Mouse (Mus musculus) midbrain, embryonic 12.5 days (tissue): ENCODE data around the gene Gm10300. TPM values are rescaled to one million over a fixed set of nuclear protein-coding genes. Genes with fewer than 3 reads are reported as not detected.
A peak's percentile ranks its signal among the peaks of the same experiment; 100 is the strongest.

Source experiments
- ATAC-seq: fragments of 200-750 bp; cut with Nextera tagmentation; 2 replicates; pipeline ENCODE4 v1.8.0; 2017; ENCODE audit warnings: low read depth, moderate TSS enrichment, moderate library complexity; ENCODE audit not compliant: low FRiP score
- H3K27ac ChIP-seq: fragments of 300-500 bp; sonication (generic); replicated peaks from 2 replicates; pipeline ENCODE4 v1.5.1; 2016; ENCODE audit warnings: mild to moderate bottlenecking
- H3K27me3 ChIP-seq: fragments of 300-500 bp; sonication (generic); 2 replicates; pipeline ENCODE4 v1.6.1; 2016; ENCODE audit warnings: mild to moderate bottlenecking
- H3K36me3 ChIP-seq: fragments of 300-500 bp; sonication (generic); 2 replicates; pipeline ENCODE4 v1.6.1; 2016
- H3K4me1 ChIP-seq: fragments of 300-500 bp; sonication (generic); 2 replicates; pipeline ENCODE4 v1.6.1; 2016
- H3K4me2 ChIP-seq: fragments of 300-500 bp; sonication (generic); replicated peaks from 2 replicates; pipeline ENCODE4 v1.6.1; 2016; ENCODE audit warnings: mild to moderate bottlenecking, moderate library complexity
- H3K4me3 ChIP-seq: fragments of 300-500 bp; sonication (generic); 2 replicates; pipeline ENCODE4 v1.5.1; 2016; ENCODE audit warnings: mild to moderate bottlenecking
- H3K9ac ChIP-seq: fragments of 300-500 bp; sonication (generic); replicated peaks from 2 replicates; pipeline ENCODE4 v1.6.1; 2016; ENCODE audit warnings: mild to moderate bottlenecking, moderate library complexity
- H3K9me3 ChIP-seq: fragments of 300-500 bp; sonication (generic); 2 replicates; pipeline ENCODE4 v1.6.1; 2016; ENCODE audit warnings: mild to moderate bottlenecking
- WGBS: fragments of 180-500 bp; shearing (Covaris S2); methylation state at CpG from one replicate; pipeline ENCODE4 v1.1.7; 2016; 5-methylcytosine and 5-hydroxymethylcytosine counted together
- polyA plus RNA-seq: library from polyadenylated mRNA; unstranded; fragments of >200 nt; fragmentation: Nextera tagmentation; extraction: Ambion mirVana; gene quantifications from 2 replicates; pipeline ENCODE4 v1.2.1, GENCODE M21; 2016

Gene Gm10300
- polyA plus RNA-seq, 1 experiment from 2014 or later: 0.15 TPM

DNA sequence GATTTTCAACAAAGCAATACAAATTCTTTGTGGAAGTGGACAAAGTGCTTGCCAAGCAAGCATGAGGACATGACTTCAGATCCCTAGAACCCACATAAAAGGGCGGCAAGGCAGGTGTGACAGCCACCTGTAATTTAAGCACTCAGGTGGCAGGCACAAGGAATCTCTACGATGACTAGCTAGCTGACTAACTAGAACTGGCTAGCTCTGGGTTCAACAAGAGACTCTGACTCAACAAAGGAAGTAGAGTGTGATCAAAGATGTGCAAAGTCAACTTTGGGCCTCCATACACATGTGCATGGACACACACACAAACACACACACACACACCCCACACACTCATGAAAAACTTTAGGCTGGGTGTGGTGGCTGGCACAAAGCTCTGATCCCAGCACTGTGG lies 35.0 kb upstream of the Gm10300 start:
- Histone ChIP-seq H3K9me3 (no peaks in the 10 kb centered on the region), H3K36me3 (no peaks in the 10 kb centered on the region; the same call in 1 of the 2 replicates), H3K27me3 (no peaks in the 10 kb centered on the region), H3K9ac (no peak overlapping the region), H3K4me2 (no peak overlapping the region), H3K4me1 (peaks cover 31% of the 10 kb centered on the region), H3K4me3 (no peak overlapping the region), H3K27ac (peak overlapping the region; percentile 30)
- no peak for ATAC-seq
- WGBS: 98% methylated on average over 2 of the region's 2 CpGs

DNA sequence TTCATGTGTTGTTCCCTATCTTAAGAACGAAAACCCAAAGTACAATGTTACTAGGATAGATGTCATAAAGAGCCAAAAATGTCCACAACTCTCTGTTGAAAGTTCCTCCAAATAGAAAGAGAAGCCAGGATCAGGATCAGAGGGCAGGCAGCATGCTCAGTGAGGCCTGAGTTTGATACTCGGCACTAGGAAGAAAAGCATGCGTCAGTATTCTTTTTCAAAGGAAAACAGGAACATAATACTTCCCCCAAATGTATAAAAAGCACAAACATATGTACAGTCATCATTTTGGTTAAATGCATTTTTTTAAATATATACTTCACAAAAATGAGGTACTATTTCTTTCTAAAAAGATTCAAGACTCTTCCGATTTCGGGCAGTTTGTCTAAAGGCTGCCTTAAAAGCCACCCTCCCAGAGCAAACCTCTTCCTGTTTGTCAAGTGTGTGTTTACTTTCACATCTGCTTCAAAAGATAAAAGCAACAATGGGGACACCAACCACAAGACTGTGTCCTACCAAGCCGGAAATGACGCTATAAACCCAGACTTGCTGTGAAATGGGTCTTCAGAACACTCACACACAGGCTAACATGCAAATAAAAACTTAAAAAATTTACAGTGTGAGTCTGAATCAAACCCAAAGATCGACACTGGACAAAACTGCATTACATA lies 34.4 kb upstream of the Gm10300 start:
- no peak overlapping the region for H3K4me2 ChIP-seq
- no peak overlapping the region for H3K9ac ChIP-seq
- peaks cover 33% of the 10 kb centered on the region for H3K4me1 ChIP-seq
- no peaks in the 10 kb centered on the region for H3K27me3 ChIP-seq
- H3K36me3 ChIP-seq: no peaks in the 10 kb centered on the region; the same call in 1 of the 2 replicates
- no peak overlapping the region for H3K4me3 ChIP-seq
- no peak for ATAC-seq
- H3K27ac ChIP-seq: peak overlapping the region; percentile 30
- WGBS: 81% methylated on average over 8 of the region's 8 CpGs
- H3K9me3 ChIP-seq: no peaks in the 10 kb centered on the region

DNA sequence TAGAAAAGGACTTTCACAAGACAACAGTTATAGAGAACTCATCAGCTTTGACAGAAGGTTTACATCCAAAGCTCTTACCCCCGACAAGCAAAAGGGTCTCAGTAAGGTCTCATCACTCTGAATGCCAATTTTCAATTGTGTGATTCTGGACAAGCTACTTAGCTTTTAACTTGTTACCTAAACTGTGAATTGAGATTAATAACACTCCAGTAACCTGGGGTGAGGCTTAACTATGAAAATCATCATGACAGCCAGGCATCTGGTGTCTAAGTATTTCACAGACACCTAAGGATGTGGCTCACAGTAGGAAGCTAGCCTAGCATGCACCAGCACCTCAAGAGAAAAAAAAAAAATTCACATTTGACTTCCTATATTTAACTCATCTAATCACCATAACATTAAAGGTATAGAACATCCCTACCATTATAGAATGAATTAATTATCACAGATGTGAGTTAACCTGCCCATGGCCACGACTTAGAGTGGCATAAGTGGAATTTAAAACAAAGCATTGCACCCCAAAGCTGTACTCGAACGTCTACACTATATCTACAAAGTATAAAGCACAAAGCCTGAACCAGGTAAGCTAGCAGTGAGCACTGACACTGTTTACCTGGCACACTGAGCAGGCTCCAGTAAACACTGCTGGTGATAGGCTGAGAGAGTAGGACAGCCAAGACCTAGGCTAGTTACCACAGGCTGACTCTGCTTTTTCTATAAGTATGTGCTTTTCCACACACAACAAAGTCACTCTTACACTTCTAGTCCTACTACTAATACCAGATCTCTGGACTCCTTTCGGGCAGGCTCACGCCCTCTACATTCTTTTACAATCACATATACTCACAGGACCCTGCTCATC lies 32.8 kb upstream of the Gm10300 start:
- Histone ChIP-seq H3K9me3 (no peaks in the 10 kb centered on the region), H3K9ac (no peak overlapping the region), H3K36me3 (no peaks in the 10 kb centered on the region; the same call in 1 of the 2 replicates), H3K4me2 (no peak overlapping the region), H3K27ac (no peak overlapping the region), H3K4me1 (peaks cover 36% of the 10 kb centered on the region), H3K4me3 (no peak overlapping the region), H3K27me3 (no peaks in the 10 kb centered on the region)
- ATAC-seq: no peak
- WGBS: 78% methylated on average over 6 of the region's 6 CpGs

DNA sequence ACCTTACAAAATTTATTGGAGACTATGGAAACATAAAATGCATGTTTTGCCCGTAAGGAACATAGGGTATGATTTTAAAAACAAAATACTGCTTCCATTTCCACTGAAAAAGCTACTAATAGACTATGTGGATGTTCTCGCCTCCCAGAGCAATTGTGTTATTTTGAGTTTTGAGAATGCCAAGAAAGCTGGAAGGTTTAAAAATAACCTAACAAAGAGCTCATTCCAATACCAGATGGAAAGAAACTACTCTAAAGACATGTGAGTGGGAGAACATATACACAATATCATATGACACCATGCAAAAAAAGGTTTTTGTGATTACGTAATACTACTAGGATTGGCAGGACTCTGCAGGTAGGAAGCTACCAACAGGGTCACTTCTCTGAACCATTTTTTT lies 30.8 kb upstream of the Gm10300 start:
- no peaks in the 10 kb centered on the region for H3K27me3 ChIP-seq
- no peaks in the 10 kb centered on the region for H3K9me3 ChIP-seq
- no peak overlapping the region for H3K4me3 ChIP-seq
- no peaks in the 10 kb centered on the region; the same call in 1 of the 2 replicates for H3K36me3 ChIP-seq
- 93% methylated on average over 3 of the region's 3 CpGs for WGBS
- H3K27ac ChIP-seq: no peak overlapping the region
- no peak for ATAC-seq
- no peak overlapping the region for H3K4me2 ChIP-seq
- H3K4me1 ChIP-seq: peaks cover 32% of the 10 kb centered on the region
- no peak overlapping the region for H3K9ac ChIP-seq

DNA sequence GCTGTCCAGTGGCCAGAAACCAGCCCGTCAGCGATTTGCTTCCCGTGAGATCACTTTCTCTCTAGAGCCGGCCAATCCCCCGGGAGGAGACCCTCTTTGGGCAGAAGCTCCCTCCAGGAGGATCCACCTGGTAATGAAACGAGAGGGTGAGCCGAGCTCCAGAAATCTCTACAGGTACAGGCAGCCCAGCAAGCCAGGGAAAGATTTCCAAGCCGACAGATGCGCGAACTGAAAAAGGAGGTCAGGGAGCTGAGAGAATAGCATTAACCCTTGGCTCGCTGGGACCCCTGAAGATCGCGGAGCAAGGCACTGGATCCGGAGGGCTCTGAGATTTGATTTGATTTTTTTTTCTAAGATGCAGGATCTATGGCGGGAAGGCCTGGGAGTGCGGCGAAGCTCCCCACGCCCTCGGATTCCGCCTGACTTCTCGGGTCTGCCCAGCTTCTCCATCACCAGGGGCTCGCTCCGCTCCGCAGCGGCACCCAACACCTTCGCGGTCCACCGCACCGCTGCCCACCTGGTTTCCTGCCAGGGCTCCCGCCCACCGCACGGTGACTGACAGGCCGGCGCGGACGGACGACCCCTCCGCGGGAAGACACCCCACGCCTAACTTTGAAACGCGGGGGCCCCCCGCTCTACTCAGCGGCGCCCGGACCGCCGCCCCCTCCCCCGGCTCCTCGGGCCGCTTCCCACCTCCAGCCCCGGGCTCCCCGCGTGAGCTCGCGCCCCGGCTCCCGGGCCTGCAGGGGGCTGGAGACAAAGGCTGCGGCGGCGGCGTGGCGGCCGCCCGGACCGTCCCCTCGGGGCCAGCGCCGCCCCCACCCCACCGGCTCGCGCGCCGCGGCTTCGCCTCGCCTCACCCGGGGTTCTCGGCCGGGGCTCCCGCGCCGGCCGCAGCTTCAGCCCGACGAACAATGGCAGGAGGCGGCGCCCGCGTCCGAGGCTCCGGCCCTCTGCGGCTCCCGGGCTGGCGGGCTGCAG lies 26.2 kb upstream of the Gm10300 start:
- Histone ChIP-seq H3K4me2 (peak overlapping the region; percentile 65), H3K4me3 (peak overlapping the region; percentile 72), H3K27me3 (no peaks in the 10 kb centered on the region; the same call in 1 of the 2 replicates), H3K9ac (peak overlapping the region; percentile 98), H3K9me3 (no peaks in the 10 kb centered on the region), H3K36me3 (no peaks in the 10 kb centered on the region), H3K4me1 (peaks cover 34% of the 10 kb centered on the region), H3K27ac (peak overlapping the region; percentile 99)
- ATAC-seq: peak; percentile 0; the same call in 1 of the 2 replicates
- under 1% methylated on average over 86 of the region's 95 CpGs for WGBS

GRCm38 (mm10) chr4:132048995-132049404 lies 25.5 kb upstream of the Gm10300 start:
- Histone ChIP-seq H3K9me3 (no peaks in the 10 kb centered on the region), H3K4me1 (peaks cover 31% of the 10 kb centered on the region), H3K36me3 (no peaks in the 10 kb centered on the region), H3K4me3 (peak overlapping the region; percentile 72), H3K9ac (peak overlapping the region; percentile 98), H3K4me2 (peak overlapping the region; percentile 65), H3K27ac (peak overlapping the region; percentile 99), H3K27me3 (no peaks in the 10 kb centered on the region; the same call in 1 of the 2 replicates)
- peak; percentile 97 for ATAC-seq
- WGBS: 5% methylated on average over 10 of the region's 46 CpGs

DNA sequence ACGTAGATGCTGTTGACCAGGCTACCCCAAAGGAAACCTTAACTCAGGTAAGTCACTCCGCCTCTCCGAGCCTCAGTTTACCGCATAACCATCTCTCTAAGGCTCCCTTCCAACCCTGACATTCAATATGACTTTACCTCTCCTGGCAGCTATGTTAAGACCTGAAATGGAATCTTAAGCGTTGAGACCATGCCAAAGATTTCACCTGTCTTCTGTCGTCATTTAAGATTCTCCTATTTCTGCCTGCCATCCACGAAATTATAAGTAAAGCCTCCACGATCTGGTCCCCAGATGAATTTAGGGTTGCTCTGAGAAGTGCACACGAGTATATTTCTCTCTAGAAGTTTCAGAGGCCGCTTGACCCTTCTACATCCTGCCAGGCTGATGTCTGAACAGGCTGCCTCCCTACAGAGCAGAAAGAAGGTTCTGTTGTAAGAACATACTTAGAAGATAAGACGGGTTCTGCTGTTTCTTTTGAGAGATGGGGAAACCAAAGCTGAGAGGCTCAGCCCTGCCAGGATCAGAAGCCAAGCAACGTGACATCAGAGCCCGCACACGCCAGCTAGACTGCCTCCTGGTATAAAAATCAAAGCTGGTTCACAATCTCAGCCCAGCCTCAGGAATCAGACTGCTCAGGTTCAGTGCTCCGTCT lies 24.8 kb upstream of the Gm10300 start:
- peak overlapping the region; percentile 72 for H3K4me3 ChIP-seq
- no peaks in the 10 kb centered on the region; the same call in 1 of the 2 replicates for H3K27me3 ChIP-seq
- 0 out of 2 replicates have a peak overlapping the region, but pooled peaks have one; percentile 56 for H3K27ac ChIP-seq
- 6% methylated on average over 15 of the region's 15 CpGs for WGBS
- peaks cover 24% of the 10 kb centered on the region for H3K4me1 ChIP-seq
- peak overlapping the region; percentile 49 for H3K4me2 ChIP-seq
- no peaks in the 10 kb centered on the region for H3K36me3 ChIP-seq
- no peaks in the 10 kb centered on the region for H3K9me3 ChIP-seq
- peak overlapping the region; percentile 37; the same call in 1 of the 2 replicates for H3K9ac ChIP-seq
- ATAC-seq: no peak

- Histone ChIP-seq H3K4me3 (no peak overlapping the region), H3K4me1 (peaks cover 19% of the 10 kb centered on the region), H3K36me3 (no peaks in the 10 kb centered on the region), H3K9me3 (no peaks in the 10 kb centered on the region), H3K27me3 (no peaks in the 10 kb centered on the region; the same call in 1 of the 2 replicates), H3K27ac (peak overlapping the region; percentile 31; the same call in 1 of the 2 replicates), H3K4me2 (no peak overlapping the region), H3K9ac (no peak overlapping the region)
- WGBS: 55% methylated on average over 10 of the region's 10 CpGs
- ATAC-seq: peak; percentile 46
Measured at GRCm38 (mm10) chr4:132051321-132052275, 22.9 kb upstream of the Gm10300 start.

DNA sequence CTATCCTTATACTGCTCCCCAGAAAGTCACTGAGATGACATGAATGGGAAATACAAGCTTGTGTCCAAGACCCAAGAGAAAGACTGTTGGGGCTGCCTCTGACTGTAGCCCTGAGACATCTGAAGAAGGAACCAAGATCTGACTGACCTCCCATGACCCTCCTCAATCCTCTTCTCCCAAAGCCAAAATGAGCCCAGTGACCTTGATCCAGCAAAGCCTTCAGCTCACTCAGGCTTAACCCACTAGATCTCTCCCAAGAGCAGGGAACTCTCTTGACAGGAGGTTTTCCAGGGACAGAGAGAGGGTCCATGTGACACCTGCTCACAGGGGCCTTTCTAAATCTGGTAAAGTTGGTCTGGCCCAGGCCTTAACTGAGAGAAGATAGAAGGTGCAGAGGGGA lies 17.2 kb upstream of the Gm10300 start:
- H3K9me3 ChIP-seq: no peaks in the 10 kb centered on the region
- no peak overlapping the region for H3K9ac ChIP-seq
- H3K36me3 ChIP-seq: no peaks in the 10 kb centered on the region
- H3K27ac ChIP-seq: no peak overlapping the region
- no peaks in the 10 kb centered on the region; the same call in none of the 2 replicates for H3K27me3 ChIP-seq
- H3K4me1 ChIP-seq: no peaks in the 10 kb centered on the region
- H3K4me3 ChIP-seq: no peak overlapping the region
- no peak overlapping the region for H3K4me2 ChIP-seq
- ATAC-seq: no peak

DNA sequence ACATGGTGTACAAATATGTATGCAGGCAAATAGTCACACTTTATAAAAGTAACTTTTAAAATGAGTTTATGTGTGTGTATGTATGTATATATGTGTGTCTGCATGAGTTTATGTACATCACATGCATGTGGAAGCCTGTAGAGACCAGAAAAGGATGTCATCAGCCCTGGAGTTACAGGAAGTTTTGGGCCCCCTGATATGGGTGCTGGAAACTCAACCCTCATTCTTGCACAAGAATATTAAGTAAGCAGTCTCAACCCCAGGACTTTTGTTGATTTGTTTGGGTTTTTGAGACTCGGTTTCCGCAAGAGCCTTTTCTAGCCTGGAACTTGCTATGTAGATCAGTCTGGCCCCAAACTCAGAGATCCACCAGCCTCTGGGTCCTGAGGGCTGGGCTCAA lies 15.0 kb upstream of the Gm10300 start:
- Histone ChIP-seq H3K36me3 (no peaks in the 10 kb centered on the region), H3K27me3 (no peaks in the 10 kb centered on the region; the same call in 1 of the 2 replicates), H3K9ac (no peak overlapping the region)

More for the DNA sequence above, 15.0 kb upstream of the Gm10300 start:
- no peak for ATAC-seq
- H3K27ac ChIP-seq: no peak overlapping the region
- H3K4me3 ChIP-seq: no peak overlapping the region
- 96% methylated on average over 2 of the region's 2 CpGs for WGBS
- H3K9me3 ChIP-seq: no peaks in the 10 kb centered on the region
- no peaks in the 10 kb centered on the region for H3K4me1 ChIP-seq
- no peak overlapping the region for H3K4me2 ChIP-seq
